Comparison of ENCODE assay signal across 20 mouse cellular contexts in the genomic region with DNA sequence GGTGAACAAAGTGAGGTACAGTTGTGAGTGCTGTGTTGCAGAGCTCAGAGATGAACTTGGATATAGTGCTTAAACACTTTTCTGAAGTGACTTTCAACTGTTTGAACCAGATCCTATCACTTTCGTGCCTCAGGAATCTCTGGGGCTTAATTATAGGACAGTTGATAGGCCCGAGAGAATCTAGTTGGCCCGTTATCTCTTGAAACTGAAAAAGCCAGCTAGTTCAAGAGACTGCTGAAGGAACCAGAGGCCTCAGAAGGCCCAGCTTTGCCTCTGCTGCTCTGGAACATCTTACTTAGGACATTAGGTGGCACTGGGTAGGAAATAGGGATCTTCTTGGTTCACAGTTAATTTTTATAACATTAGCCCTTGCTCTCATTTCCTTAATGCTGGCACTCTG. TPM values are rescaled to one million over a fixed set of nuclear protein-coding genes. Genes with fewer than 3 reads are reported as not detected.
DNase-seq lines count a peak whose midpoint lies in the region; ATAC-seq and TF ChIP-seq lines count a peak whose summit lies in the region.
"Had no signal": no experiment of that assay in that cellular context is flagged by ENCODE, and none has a peak within 500 bp of the region (broad histone marks: within the 10 kb centered on the region; RNA-seq: fewer than 3 reads in every experiment).

No protein-coding gene starts in this region.

- 0 out of 2 replicates have a peak overlapping the region, but pooled peaks have one; percentile 38 for H3K9ac ChIP-seq in heart, adult 2 months (ENCODE audit: low read depth, low read length)
- H3K9ac ChIP-seq: midbrain, embryonic 15.5 days had no signal

- peak; percentile 10; the same call in 1 of the 2 replicates for ATAC-seq in common myeloid progenitor, adult 5-6 weeks (replicated peaks; ENCODE audit: low read depth, poor library complexity, severe bottlenecking)
- peak; percentile 42; the same call in 1 of the 2 replicates for ATAC-seq in megakaryocyte, adult 5-6 weeks (ENCODE audit: poor library complexity, severe bottlenecking)
- ATAC-seq: forebrain, embryonic 16.5 days; midbrain, embryonic 15.5 days had no signal

- TF ChIP-seq EP300 in heart, adult 2 months (IDR thresholded peaks at IDR 0.05; ENCODE audit: insufficient read depth, low read depth, low read length) = no peak

- no peaks in the 10 kb centered on the region for H3K9me3 ChIP-seq in hindbrain, embryonic 10.5 days
- H3K9me3 ChIP-seq: embryonic facial prominence, embryonic 10.5 days; midbrain, embryonic 15.5 days had no signal

- H3K27ac ChIP-seq in heart, adult 2 months = peak overlapping the region; percentile 32
- peak overlapping the region; percentile 8; the same call in 1 of the 2 replicates for H3K27ac ChIP-seq in layer of hippocampus, adult 2 months
- no peak overlapping the region for H3K27ac ChIP-seq in hindbrain, embryonic 10.5 days
- H3K27ac ChIP-seq: embryonic facial prominence, embryonic 10.5 days; midbrain, embryonic 15.5 days had no signal

- peaks cover 8% of the 10 kb centered on the region for H3K79me2 ChIP-seq in heart, adult 2 months (replicated peaks; ENCODE audit: control insufficient read depth, insufficient read depth, low read length)

- no peak for TF ChIP-seq POLR2A in heart, adult 2 months (IDR thresholded peaks at IDR 0.05; ENCODE audit: insufficient read depth, low read depth, low read length)

- H3K4me3 ChIP-seq in heart, adult 2 months = no peak overlapping the region
- no peak overlapping the region for H3K4me3 ChIP-seq in layer of hippocampus, adult 2 months
- no peak overlapping the region for H3K4me3 ChIP-seq in hindbrain, embryonic 10.5 days
- H3K4me3 ChIP-seq: embryonic facial prominence, embryonic 10.5 days; erythroblast, embryonic 14.5 days; midbrain, embryonic 15.5 days had no signal

- intact Hi-C loops in heart, adult 2 months (cut with DNase I) = no loop called here

- no peak for TF ChIP-seq CTCF in heart, adult 2 months (IDR thresholded peaks at IDR 0.05)
- no peak for TF ChIP-seq CTCF in layer of hippocampus, adult 2 months (conservative IDR thresholded peaks at IDR 0.05)

- no peaks in the 10 kb centered on the region for H3K27me3 ChIP-seq in heart, adult 2 months (ENCODE audit: control insufficient read depth, insufficient read depth, low read length)
- H3K27me3 ChIP-seq in hindbrain, embryonic 10.5 days (ENCODE audit: insufficient read depth, poor library complexity, severe bottlenecking) = no peaks in the 10 kb centered on the region
- H3K27me3 ChIP-seq: midbrain, embryonic 15.5 days had no signal

- no peak for DNase-seq in heart, adult 2 months
- DNase-seq in heart, adult 11 months = no peak
- DNase-seq in layer of hippocampus, adult 2 months (ENCODE audit: low spot score in 2 of 2) = no peak
- no peak for DNase-seq in layer of hippocampus, adult 11-12 months (ENCODE audit: low spot score)
- no peak for DNase-seq in MN1 (ENCODE audit: low spot score)
- no peak for DNase-seq in hindbrain, embryonic 10.5 days (ENCODE audit: low spot score)
- DNase-seq: adrenal gland, adult 8-10 months; cerebellum, adult 11-12 months; cerebellum, postnatal 25 days; gastrocnemius, postnatal 14 days; kidney, postnatal 4 days; lung, adult 18-20 months; retina, postnatal 1 day; thymus, postnatal 25 days had no signal

- H3K4me1 ChIP-seq in heart, adult 2 months (ENCODE audit: control insufficient read depth, insufficient read depth, low read length) = peaks cover 21% of the 10 kb centered on the region
- H3K4me1 ChIP-seq in hindbrain, embryonic 10.5 days (replicated peaks) = no peaks in the 10 kb centered on the region
- H3K4me1 ChIP-seq: embryonic facial prominence, embryonic 10.5 days had no signal

- 8% methylated on average over 3 of the region's 3 CpGs for whole genome bisulfite sequencing in heart, adult 2 months
- 80% methylated on average over 3 of the region's 3 CpGs for WGBS in hindbrain, embryonic 10.5 days

- H3K36me3 ChIP-seq in heart, adult 2 months (ENCODE audit: control insufficient read depth, insufficient read depth, low read length) = peaks cover 38% of the 10 kb centered on the region
- no peaks in the 10 kb centered on the region; the same call in 1 of the 2 replicates for H3K36me3 ChIP-seq in hindbrain, embryonic 10.5 days
- H3K36me3 ChIP-seq: embryonic facial prominence, embryonic 10.5 days; midbrain, embryonic 15.5 days had no signal

RNA-seq across cellular contexts. Expression of gene Ppp1r12a, which starts 17.4 kb away (rescaled TPM):
- total RNA-seq in heart, adult 2 months (2021) = 10 to 100 TPM; 58.3 to 59.4 TPM
- polyA plus RNA-seq in heart, adult 2 months (2012; rRNA removed) = 19.4 and 35.2 TPM in 2 replicates
- 100 to 1,000 TPM; 128 to 133 TPM for total RNA-seq in layer of hippocampus, adult 2 months (2021)
- 147 and 172 TPM in 2 replicates for total RNA-seq in common myeloid progenitor, adult 5-6 weeks (2017)
- 125 and 149 TPM in 2 replicates for total RNA-seq in megakaryocyte, adult 5-6 weeks (2015)
- total RNA-seq in megakaryocyte, adult 5-6 weeks (2017) = 244 and 262 TPM in 2 replicates
- polyA plus RNA-seq in hindbrain, embryonic 10.5 days (2016; fragmentation: Nextera tagmentation; extraction: Ambion mirVana) = 57.2 and 70.9 TPM in 2 replicates
